Mouse (Mus musculus): ENCODE data around the gene Plcd3.

GRCm38 (mm10) chr11:103095107-103095670, 6.3 kb downstream of the Plcd3 start:
- no peak for TF ChIP-seq CEBPB (IDR thresholded peaks at IDR 0.05; ENCODE audit: insufficient read depth, poor library complexity, severe bottlenecking)
- TF ChIP-seq POLR2AphosphoS2 (IDR thresholded peaks at IDR 0.05; ENCODE audit: insufficient read length, low read depth), result no peak
- no peak for TF ChIP-seq TCF3 (IDR thresholded peaks at IDR 0.05; ENCODE audit: insufficient read length, low read depth)
- no peak for TF ChIP-seq POLR2A (IDR thresholded peaks at IDR 0.05; ENCODE audit: insufficient read length, low read depth)

All from myocyte (in vitro differentiated cells).